Mouse (Mus musculus) kidney, adult 2 months (tissue): ENCODE measurements around the gene Tmtc2.

ENCODE experiments used
- CTCF ChIP-seq: fragments of 200-500 bp; conservative IDR thresholded peaks from 2 replicates; pipeline ENCODE4 v1.5.1; 2011; ENCODE audit warnings: low read depth, mild to moderate bottlenecking, control low read depth, low read length, moderate library complexity, mixed read lengths; ENCODE audit not compliant: insufficient read depth, insufficient read length
- POLR2A ChIP-seq: fragments of 200-500 bp; IDR thresholded peaks from one replicate; pipeline ENCODE4 v1.6.1; 2011; ENCODE audit warnings: low read depth, low read length, control low read depth

GRCm38 (mm10) chr10:105597226-105597625, 23.0 kb upstream of the Tmtc2 start:
- TF ChIP-seq CTCF (no peak), POLR2A (no peak)
